ENCODE assay signal across 30 mouse cellular contexts in the genomic region with DNA sequence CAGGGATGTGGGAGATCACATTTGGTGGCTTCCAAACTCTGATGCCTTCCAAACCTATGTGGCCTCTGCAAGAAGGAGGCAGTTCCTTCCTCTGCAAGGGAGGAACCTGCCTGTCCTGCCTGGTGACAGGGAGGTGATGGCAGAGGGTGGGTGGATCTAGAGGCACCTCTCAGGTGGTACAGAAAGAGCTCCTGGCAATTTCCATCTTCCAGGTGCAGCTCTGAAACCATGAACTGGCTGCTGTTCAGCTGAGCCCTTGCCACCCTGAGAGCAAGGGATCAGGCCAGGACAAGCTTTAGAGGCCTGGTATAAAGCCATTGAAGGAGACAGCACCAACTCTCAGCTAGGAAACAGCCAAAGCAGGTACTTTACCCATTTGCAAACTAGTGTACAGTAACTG.
"Had no signal": no experiment of that assay in that cellular context is flagged by ENCODE, and none has a peak within 500 bp of the region (broad histone marks: within the 10 kb centered on the region; RNA-seq: fewer than 3 reads in every experiment).

No protein-coding gene starts in this region.

- H3K4me3 ChIP-seq: left cerebral cortex, adult 2 months; limb, embryonic 12.5 days; limb, embryonic 15.5 days; liver, embryonic 12.5 days; liver, embryonic 13.5 days; liver, embryonic 15.5 days; lung, embryonic 15.5 days; megakaryocyte, embryonic 14.5 days; midbrain, embryonic 10.5 days; midbrain, embryonic 12.5 days; midbrain, embryonic 13.5 days; midbrain, embryonic 15.5 days; myocyte had no signal

- H3K36me3 ChIP-seq: limb, embryonic 12.5 days; limb, embryonic 15.5 days; liver, embryonic 12.5 days; liver, embryonic 13.5 days; liver, embryonic 15.5 days; lung, embryonic 15.5 days; midbrain, embryonic 10.5 days; midbrain, embryonic 12.5 days; midbrain, embryonic 13.5 days; midbrain, embryonic 15.5 days had no signal

- H3K9me3 ChIP-seq: limb, embryonic 12.5 days; limb, embryonic 15.5 days; liver, embryonic 12.5 days; liver, embryonic 13.5 days; liver, embryonic 15.5 days; lung, embryonic 15.5 days; megakaryocyte, embryonic 14.5 days; midbrain, embryonic 10.5 days; midbrain, embryonic 12.5 days; midbrain, embryonic 15.5 days had no signal

- H3K4me2 ChIP-seq: limb, embryonic 12.5 days; limb, embryonic 15.5 days; liver, embryonic 11.5 days; liver, embryonic 12.5 days; liver, embryonic 13.5 days; liver, embryonic 15.5 days; lung, embryonic 14.5 days; lung, embryonic 15.5 days; midbrain, embryonic 11.5 days; midbrain, embryonic 12.5 days; midbrain, embryonic 13.5 days; midbrain, embryonic 15.5 days had no signal

- H3K9ac ChIP-seq: limb, embryonic 12.5 days; limb, embryonic 15.5 days; liver, embryonic 12.5 days; liver, embryonic 13.5 days; liver, embryonic 14.5 days; liver, embryonic 15.5 days; liver, postnatal 0 days; lung, embryonic 14.5 days; lung, embryonic 15.5 days; midbrain, embryonic 12.5 days; midbrain, embryonic 13.5 days; midbrain, embryonic 15.5 days had no signal

- ATAC-seq: liver, embryonic 12.5 days; liver, postnatal 0 days; lung, postnatal 0 days; midbrain, embryonic 13.5 days; midbrain, embryonic 15.5 days; midbrain, embryonic 16.5 days had no signal

- H3K27me3 ChIP-seq: limb, embryonic 12.5 days; limb, embryonic 15.5 days; liver, embryonic 12.5 days; liver, embryonic 13.5 days; liver, embryonic 15.5 days; lung, embryonic 15.5 days; megakaryocyte, embryonic 14.5 days; midbrain, embryonic 12.5 days; midbrain, embryonic 13.5 days; midbrain, embryonic 15.5 days had no signal

- H3K27ac ChIP-seq: left cerebral cortex, adult 2 months; limb, embryonic 12.5 days; limb, embryonic 15.5 days; liver, embryonic 12.5 days; liver, embryonic 13.5 days; liver, embryonic 14.5 days; liver, embryonic 15.5 days; lung, embryonic 15.5 days; macrophage; midbrain, embryonic 10.5 days; midbrain, embryonic 12.5 days; midbrain, embryonic 13.5 days; midbrain, embryonic 15.5 days had no signal

- DNase-seq: left cerebral cortex, postnatal 4 days; liver; liver, embryonic 13.5 days; liver, postnatal 0 days; lung, adult 18-20 months; lung, adult 2 months; lung, embryonic 14.5 days; lung, postnatal 10 days; lung, postnatal 14 days; lung, postnatal 36 days; lung, postnatal 4 days; midbrain, embryonic 14.5 days had no signal

- H3K4me1 ChIP-seq: limb, embryonic 12.5 days; limb, embryonic 15.5 days; liver, embryonic 12.5 days; liver, embryonic 13.5 days; liver, embryonic 15.5 days; lung, embryonic 15.5 days; megakaryocyte, embryonic 14.5 days; midbrain, embryonic 10.5 days; midbrain, embryonic 12.5 days; midbrain, embryonic 13.5 days; midbrain, embryonic 15.5 days had no signal
